Mouse (Mus musculus) erythroblast, embryonic 14.5 days (primary cell): Measurements from ENCODE around the gene Actr10. TPM values are rescaled to one million over a fixed set of nuclear protein-coding genes. Genes with fewer than 3 reads are reported as not detected.
A peak's percentile ranks its signal among the peaks of the same experiment; 100 is the strongest.

ENCODE experiments used
- H3K27me3 ChIP-seq: 2 replicates; pipeline ENCODE4 v1.6.1; 2012; ENCODE audit warnings: inconsistent platforms; ENCODE audit not compliant: control insufficient read depth
- H3K36me3 ChIP-seq: 2 replicates; pipeline ENCODE4 v1.6.1; 2012; ENCODE audit warnings: mild to moderate bottlenecking, inconsistent platforms; ENCODE audit not compliant: control insufficient read depth
- H3K4me1 ChIP-seq: 2 replicates; pipeline ENCODE4 v1.6.1; 2012; ENCODE audit warnings: inconsistent platforms; ENCODE audit not compliant: control insufficient read depth
- H3K4me3 ChIP-seq: replicated peaks from 2 replicates; pipeline ENCODE3; 2012; ENCODE audit warnings: moderate library complexity, mild to moderate bottlenecking, inconsistent platforms
- H3K9me3 ChIP-seq: 2 replicates; pipeline ENCODE4 v1.6.1; 2012; ENCODE audit warnings: low read length, inconsistent platforms, mixed read lengths; ENCODE audit not compliant: control insufficient read depth
- GATA1 ChIP-seq: IDR thresholded peaks from 2 replicates; pipeline ENCODE4 v1.6.1; 2012; ENCODE audit warnings: low read length, inconsistent platforms, mixed read lengths
- TAL1 ChIP-seq: IDR thresholded peaks from 3 replicates; pipeline ENCODE4 v1.6.1; 2012; ENCODE audit warnings: low read length, inconsistent platforms, mixed read lengths
- polyA plus RNA-seq: library from polyadenylated mRNA; stranded (reverse); fragments of >175 nt; gene quantifications from 2 replicates; pipeline ENCODE4 v1.2.3, GENCODE M21; 2012

The Actr10 gene
- polyA plus RNA-seq: 0.52 and 0.84 TPM in 2 replicates

DNA sequence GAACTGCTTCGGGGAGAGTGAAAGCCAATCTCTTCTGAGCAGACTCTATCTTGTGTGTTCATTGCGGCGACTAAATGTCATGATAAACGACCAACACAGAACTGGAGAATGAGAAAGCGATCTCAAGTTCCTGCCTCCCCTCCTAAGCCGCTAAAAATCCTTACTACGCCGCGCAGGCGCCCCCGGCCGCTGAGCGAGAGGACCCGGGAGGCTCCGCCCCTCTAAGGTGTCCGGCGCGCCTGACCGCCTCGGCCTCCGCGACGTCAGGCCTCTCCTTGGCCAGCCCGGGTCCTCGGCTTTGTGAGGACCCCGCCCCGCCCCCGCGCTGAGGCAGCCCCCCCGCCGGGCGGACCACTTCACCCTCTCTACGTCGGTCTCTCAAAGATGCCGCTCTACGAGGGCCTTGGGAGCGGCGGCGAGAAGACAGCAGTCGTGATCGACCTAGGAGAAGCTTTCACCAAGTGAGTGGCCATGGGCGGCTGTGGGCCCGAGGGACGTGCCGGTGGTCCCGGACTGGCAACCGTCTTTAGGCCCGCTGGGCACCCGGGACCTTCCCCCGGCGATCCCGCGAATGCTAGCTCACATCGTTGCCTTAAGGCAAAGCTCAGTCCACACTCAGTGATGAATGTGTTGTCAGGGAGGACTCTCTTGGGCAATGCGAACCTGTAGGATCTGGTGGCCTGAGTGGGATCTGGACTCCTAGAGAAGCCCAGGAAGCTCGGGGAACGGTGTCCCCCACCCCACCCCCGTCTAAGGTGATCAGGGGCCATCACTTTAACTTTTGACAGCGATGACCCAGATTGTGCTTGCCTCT is at the start of gene Actr10:
Gene Actr10, plus strand, starts transcription at position 287 of the 814 bp plus-strand sequence.
- H3K4me1 ChIP-seq: peaks cover 22% of the 10 kb centered on the region
- no peaks in the 10 kb centered on the region for H3K27me3 ChIP-seq
- H3K9me3 ChIP-seq: peaks cover 11% of the 10 kb centered on the region
- peaks cover 21% of the 10 kb centered on the region for H3K36me3 ChIP-seq
- H3K4me3 ChIP-seq: peak within 1 kb of the TSS; percentile 74
- TF ChIP-seq GATA1: no peak
- no peak for TF ChIP-seq TAL1

DNA sequence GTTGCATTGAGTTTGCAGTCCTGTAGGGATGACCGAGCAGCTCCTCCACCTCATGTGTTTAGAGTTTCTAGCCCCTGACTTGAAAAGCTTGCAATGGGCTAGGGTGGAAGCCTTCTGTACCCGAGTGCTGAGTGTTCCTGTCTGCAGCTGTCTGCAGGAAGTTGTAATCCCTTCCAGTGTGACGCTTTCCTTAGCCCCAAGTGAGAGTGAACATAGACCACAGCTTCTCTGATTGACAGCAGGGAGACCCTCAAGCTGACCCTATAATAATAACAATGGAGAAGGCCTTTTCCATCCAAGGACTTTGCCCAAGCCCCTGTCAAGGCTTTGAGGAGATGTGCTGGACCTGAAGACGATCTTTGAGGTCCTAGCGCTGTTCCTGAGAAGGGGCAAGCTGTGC is 47.3 kb upstream of the Actr10 start:
- Histone ChIP-seq H3K4me3 (no peak overlapping the region), H3K36me3 (peaks cover 10% of the 10 kb centered on the region; the same call in 1 of the 2 replicates), H3K9me3 (no peaks in the 10 kb centered on the region), H3K4me1 (no peaks in the 10 kb centered on the region), H3K27me3 (no peaks in the 10 kb centered on the region)
- TF ChIP-seq TAL1 (no peak), GATA1 (no peak)

DNA sequence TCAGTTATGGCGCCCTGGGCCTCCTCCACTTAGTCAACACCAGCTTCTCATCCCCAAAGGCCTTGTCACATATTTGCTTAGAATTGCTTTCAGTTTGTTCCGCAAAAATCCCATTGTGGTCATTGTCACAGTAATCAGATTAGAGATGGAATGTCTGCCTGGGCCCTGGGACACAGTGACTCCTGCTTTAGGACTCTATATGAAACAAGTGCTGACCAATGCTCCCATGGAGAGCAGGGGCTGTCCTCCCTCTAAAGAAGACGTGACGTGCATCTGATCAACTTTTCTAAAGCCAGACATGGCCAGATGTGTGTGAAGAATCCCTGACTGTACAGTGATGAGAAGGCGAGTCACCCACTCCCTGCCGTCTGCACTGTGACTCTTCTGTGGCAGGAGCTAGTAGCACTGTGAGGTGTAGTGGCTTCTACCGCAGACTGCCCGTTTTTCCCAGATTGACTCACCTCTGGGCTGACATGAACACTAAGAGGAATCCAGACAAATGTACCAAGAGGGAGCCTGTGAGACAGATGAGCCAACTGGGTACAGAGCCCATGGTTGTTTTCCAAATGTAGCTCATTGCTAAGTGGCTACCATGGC is 46.7 kb upstream of the Actr10 start:
- Histone ChIP-seq H3K9me3 (no peaks in the 10 kb centered on the region), H3K27me3 (no peaks in the 10 kb centered on the region), H3K36me3 (peaks cover 10% of the 10 kb centered on the region; the same call in 1 of the 2 replicates), H3K4me1 (no peaks in the 10 kb centered on the region), H3K4me3 (no peak overlapping the region)
- TF ChIP-seq TAL1 (no peak), GATA1 (no peak)

DNA sequence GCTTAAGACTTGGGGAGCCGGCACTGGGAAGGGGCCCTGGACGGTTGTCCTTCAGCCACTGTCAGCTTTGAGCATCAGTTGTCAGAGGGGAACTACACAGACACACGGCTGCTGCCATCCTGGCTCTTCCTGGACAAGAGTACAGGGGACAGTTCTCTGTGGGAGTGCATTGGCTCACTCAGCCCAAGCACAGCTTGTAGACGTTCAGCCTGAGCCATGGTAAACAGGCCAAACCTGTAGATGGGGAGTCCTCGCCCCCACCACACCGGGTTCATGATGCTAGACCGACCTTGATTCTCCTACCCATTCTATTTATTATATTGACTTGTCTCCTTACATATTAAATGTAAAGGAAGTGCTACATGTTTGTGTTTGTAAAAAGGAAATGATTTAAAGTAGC is 42.4 kb upstream of the Actr10 start:
- TF ChIP-seq GATA1 (no peak), TAL1 (no peak)
- no peaks in the 10 kb centered on the region for H3K27me3 ChIP-seq
- no peak overlapping the region for H3K4me3 ChIP-seq
- no peaks in the 10 kb centered on the region for H3K4me1 ChIP-seq
- peaks cover 8% of the 10 kb centered on the region; the same call in 1 of the 2 replicates for H3K36me3 ChIP-seq
- no peaks in the 10 kb centered on the region for H3K9me3 ChIP-seq

DNA sequence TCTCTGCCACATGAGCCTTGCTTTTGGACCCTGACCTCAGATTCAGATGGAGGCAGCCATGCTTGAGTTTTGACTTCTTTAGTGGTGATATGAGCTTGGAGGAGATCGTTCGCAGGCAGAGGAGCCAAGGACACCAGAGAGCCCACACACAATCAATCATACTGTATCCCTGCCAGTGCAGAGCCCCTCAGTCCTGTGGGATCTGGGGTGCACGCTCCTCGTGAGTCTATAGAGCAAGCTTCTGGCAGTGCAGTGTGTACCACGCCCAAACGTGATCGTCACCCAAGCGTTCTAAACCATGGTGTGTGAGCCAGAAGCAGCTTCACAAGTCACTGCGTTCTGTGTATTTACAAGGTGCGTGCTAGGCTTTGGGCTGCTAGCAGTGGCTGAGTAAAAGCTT is 41.6 kb upstream of the Actr10 start:
- H3K4me3 ChIP-seq: no peak overlapping the region
- H3K9me3 ChIP-seq: no peaks in the 10 kb centered on the region
- no peaks in the 10 kb centered on the region for H3K27me3 ChIP-seq
- H3K4me1 ChIP-seq: no peaks in the 10 kb centered on the region
- peaks cover 6% of the 10 kb centered on the region; the same call in 1 of the 2 replicates for H3K36me3 ChIP-seq
- no peak for TF ChIP-seq GATA1
- no peak for TF ChIP-seq TAL1

DNA sequence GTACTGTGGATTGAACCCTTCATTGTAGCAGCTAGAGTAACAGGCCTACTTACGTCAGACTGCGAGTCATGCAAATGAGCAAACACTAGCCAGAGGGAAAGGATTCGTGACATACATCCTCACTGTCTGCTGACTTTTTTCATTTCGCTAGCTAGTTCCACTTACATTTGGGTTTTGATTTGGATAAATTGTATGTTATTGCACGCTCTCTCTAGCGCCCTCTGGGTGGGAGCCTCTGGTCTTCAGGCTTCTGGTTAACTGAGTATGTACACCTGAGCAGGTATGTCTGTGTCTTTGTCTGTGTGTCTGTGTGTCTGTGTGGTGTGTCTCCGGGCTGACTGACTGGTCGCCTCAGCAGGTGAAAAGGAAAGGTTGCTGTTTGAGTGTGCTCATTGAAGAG is 40.2 kb upstream of the Actr10 start:
- H3K4me3 ChIP-seq: no peak overlapping the region
- H3K9me3 ChIP-seq: no peaks in the 10 kb centered on the region
- TF ChIP-seq TAL1: no peak
- no peak for TF ChIP-seq GATA1
- peaks cover 5% of the 10 kb centered on the region; the same call in 1 of the 2 replicates for H3K36me3 ChIP-seq
- H3K27me3 ChIP-seq: no peaks in the 10 kb centered on the region
- H3K4me1 ChIP-seq: no peaks in the 10 kb centered on the region

DNA sequence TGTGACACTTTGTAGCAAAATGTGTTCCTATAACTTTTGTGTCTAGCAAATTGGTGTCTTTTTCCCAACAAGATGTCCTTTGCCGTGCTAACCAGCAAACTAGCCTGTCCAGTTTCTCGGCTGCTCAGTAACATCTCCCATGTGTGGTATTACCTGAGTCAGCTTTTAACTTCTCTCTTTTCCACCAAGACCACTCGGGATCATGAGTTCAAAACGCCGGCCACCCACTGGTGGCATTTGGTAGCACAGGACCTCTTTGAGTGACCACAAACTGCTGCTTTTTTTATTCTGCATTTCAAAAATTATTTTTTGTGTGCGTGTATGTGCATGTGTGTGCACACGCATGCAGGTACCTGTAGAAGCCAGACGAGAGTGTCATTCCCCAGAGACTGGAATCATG is 39.2 kb upstream of the Actr10 start:
- Histone ChIP-seq H3K4me3 (no peak overlapping the region), H3K36me3 (peaks cover 5% of the 10 kb centered on the region; the same call in 1 of the 2 replicates), H3K9me3 (no peaks in the 10 kb centered on the region), H3K4me1 (no peaks in the 10 kb centered on the region), H3K27me3 (no peaks in the 10 kb centered on the region)
- TF ChIP-seq GATA1 (no peak), TAL1 (no peak)

DNA sequence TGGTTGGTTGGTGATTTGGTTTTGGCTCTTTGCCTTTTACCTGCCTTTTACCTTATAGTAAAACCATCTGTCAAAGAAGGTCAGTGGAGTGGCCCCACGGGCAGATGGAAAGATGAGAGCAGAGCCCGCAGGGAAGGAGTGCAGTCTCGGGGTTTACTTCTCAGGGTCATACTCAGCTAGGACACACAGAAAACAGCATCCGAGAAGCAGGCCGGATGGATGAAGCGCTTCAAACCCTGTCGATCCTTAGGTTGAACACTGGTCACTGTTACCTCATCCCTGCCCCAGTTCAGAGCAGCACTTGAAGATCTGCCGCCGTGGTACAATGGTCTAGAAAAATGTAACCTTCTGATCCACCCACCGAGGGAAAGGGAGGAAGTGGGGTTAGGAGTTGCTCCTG is 33.2 kb upstream of the Actr10 start:
- Histone ChIP-seq H3K4me3 (no peak overlapping the region), H3K36me3 (no peaks in the 10 kb centered on the region), H3K27me3 (no peaks in the 10 kb centered on the region), H3K9me3 (peaks cover 2% of the 10 kb centered on the region; the same call in 1 of the 2 replicates), H3K4me1 (no peaks in the 10 kb centered on the region)
- TF ChIP-seq TAL1 (no peak), GATA1 (no peak)

DNA sequence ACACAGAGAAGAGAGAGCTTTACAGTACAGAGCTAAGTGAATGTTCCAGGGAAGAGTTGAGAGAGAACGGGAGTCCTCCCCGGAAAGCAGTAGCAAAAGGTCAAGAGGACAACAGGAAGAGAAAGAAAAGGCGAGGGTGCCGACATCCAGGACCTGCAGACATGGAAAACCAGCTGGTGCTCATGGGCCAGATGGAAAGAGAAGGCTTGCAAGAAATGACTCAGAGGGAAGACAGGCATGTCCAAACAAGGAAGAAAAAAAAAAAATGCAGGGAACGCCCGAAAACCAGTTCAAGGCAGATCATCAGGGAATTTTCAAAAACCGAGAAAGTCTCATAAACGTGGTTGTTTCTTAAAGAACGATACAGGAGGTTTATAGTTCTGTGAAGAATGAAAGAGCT is 30.8 kb upstream of the Actr10 start:
- Histone ChIP-seq H3K27me3 (no peaks in the 10 kb centered on the region), H3K4me3 (no peak overlapping the region), H3K9me3 (peaks cover 2% of the 10 kb centered on the region; the same call in 1 of the 2 replicates), H3K36me3 (no peaks in the 10 kb centered on the region), H3K4me1 (peaks cover 1% of the 10 kb centered on the region; the same call in 1 of the 2 replicates)
- TF ChIP-seq TAL1 (no peak), GATA1 (no peak)
